Mouse (Mus musculus) layer of hippocampus, adult 2 months (tissue): ENCODE data around the gene Prkcg. TPM values are rescaled to one million over a fixed set of nuclear protein-coding genes. Genes with fewer than 3 reads are reported as not detected.

ENCODE experiments used
- DNase-seq, 2 experiments: peaks; one replicate each; pipeline ENCODE4 v3.0.0; 2022; ENCODE audit warnings: low spot score in 2 of 2
- H3K27ac ChIP-seq: fragments of 200-600 bp; 2 replicates; pipeline ENCODE4 v1.8.1; 2022
- H3K4me3 ChIP-seq: fragments of 200-600 bp; 2 replicates; pipeline ENCODE4 v1.8.1; 2022; ENCODE audit warnings: mild to moderate bottlenecking
- CTCF ChIP-seq: fragments of 200-600 bp; conservative IDR thresholded peaks from 2 replicates; pipeline ENCODE4 v1.8.1; 2022; ENCODE audit warnings: antibody characterized with exemption, mild to moderate bottlenecking, moderate library complexity
- total RNA-seq, 2 experiments: library from RNA; stranded (reverse); gene quantifications; 2 replicates each; pipeline ENCODE4 v1.2.3; 2021

Gene Prkcg
- total RNA-seq, 2 experiments from 2014 or later, result 518 to 547 TPM

DNA sequence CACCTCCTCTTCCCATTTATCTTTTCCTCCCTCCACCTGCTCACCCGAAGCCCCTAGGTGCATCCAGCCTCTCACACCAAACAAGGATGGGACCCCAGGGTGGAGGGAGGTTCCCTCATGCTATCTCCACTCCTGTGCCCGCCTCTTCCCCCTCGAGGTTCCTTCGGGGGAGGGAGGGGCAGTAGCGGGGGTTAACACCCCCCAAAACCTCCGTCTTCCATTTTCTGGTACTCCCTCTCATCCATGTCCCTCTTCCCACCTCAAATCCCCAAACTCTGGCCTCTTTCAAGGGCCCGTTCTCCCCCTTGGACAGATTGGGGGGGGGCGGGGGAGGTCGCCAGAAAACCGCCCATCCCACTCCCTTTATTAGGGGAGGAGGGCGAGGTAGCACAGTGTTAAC, 78.6 kb downstream of the Prkcg start:
- H3K4me3 ChIP-seq, result no peak overlapping the region
- H3K27ac ChIP-seq, result peak overlapping the region; percentile 80
- no peak for DNase-seq
- no peak for TF ChIP-seq CTCF

DNA sequence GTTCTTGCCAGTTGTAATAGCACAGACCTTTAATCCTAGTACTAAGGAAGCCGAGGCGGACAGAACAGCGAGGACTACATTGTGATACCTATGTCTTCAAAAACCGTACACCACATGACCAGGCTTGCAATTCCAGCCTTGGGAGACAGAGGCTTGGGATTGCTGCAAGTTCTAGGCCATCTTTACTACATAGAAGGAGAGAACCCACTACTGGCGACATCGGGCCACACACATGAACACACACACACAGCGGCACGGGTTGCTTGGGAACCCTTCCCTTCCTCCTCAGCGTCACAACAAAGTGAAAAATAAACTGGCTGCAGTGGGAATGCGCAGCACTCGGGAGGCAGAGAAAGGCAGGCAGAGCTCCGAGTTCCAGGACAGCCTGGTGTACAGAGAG, 79.3 kb downstream of the Prkcg start:
- TF ChIP-seq CTCF, result peak; percentile 32; the same call in 1 of the 2 replicates
- Histone ChIP-seq H3K4me3 (no peak overlapping the region), H3K27ac (peak overlapping the region; percentile 50)
- no peak for DNase-seq

DNA sequence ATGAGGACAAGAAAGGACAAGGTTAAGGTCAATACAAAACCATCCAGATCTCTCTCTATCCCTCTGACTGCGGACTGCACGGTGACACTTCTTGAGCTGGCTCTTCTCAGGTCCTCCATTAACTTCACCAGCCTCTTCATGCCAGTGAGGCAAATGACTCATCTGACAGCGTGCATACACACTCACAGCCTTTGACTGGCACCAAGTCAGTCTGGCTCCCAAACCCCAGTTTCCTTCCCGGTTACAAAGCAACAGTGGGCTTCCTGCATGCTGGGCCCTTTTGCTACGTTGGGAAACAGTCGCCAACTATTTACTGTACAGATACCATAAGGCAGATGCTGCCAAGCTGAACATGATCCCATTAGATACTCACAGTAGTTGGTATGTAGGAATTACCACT, 80.2 kb downstream of the Prkcg start:
- H3K4me3 ChIP-seq, result no peak overlapping the region
- no peak for DNase-seq
- H3K27ac ChIP-seq, result peak overlapping the region; percentile 50
- TF ChIP-seq CTCF, result no peak

DNA sequence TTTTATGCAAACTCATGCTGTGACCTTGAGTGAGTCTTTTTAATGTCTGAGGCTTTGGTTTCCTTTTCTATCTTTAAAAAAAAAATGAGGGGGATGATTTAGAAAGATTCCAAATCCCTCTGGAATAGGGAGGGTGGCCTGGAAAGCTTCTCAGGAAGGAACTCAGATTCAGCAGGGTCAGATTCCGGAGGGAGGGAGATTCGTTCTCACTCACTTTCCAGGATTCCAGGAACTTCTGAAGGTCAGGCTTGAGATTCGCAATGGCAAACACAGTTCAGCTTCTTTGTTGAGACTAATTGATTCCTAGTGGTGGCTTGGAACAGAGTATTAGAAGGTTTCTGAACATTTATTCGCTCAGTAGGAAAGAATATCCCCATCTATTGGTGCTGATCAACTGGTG, 81.4 kb downstream of the Prkcg start:
- Histone ChIP-seq H3K4me3 (no peak overlapping the region), H3K27ac (peak overlapping the region; percentile 50; the same call in 1 of the 2 replicates)
- no peak for DNase-seq
- TF ChIP-seq CTCF, result no peak; the same call in 1 of the 2 replicates

DNA sequence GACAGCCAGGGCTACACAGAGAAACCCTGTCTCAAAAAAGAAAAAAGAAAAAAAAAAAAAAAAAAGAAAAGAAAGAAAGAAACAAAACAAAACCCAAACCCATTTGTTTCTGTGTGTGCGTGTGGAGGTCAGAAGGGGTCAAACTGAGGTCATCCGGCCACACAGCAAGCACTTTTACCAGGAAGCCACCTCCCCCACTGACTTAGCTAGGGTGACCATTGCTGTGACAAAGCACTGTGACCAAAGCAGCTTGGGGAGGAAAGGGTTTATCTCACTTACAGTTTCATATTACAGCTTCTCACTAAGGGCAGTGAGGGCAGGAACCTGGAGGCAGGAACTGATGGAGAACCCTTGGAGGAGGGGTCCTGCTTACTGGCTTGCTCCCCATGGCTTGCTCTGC, 83.4 kb downstream of the Prkcg start:
- no peak for TF ChIP-seq CTCF
- Histone ChIP-seq H3K27ac (no peak overlapping the region), H3K4me3 (no peak overlapping the region)
- no peak for DNase-seq

DNA sequence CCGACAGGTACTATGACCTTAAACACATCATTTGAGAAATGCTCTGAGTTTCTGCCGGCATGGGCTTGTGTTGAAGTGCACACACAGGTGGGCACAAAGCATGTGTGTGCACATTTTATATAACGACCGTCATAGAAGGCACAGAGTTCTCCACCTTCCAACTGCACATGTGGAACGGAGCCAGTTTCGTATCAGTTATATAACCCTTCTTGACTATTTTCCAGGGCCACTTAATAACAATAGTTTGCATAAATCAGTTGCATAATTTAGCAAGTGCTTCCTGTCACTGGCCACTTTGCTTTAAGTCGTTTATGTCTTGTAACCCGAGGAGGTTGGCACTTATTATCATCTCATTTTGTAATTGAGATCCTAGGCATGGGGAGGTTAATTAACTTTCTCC, 84.8 kb downstream of the Prkcg start:
- no peak overlapping the region for H3K4me3 ChIP-seq
- no peak for DNase-seq
- peak overlapping the region; percentile 69 for H3K27ac ChIP-seq
- TF ChIP-seq CTCF, result no peak

DNA sequence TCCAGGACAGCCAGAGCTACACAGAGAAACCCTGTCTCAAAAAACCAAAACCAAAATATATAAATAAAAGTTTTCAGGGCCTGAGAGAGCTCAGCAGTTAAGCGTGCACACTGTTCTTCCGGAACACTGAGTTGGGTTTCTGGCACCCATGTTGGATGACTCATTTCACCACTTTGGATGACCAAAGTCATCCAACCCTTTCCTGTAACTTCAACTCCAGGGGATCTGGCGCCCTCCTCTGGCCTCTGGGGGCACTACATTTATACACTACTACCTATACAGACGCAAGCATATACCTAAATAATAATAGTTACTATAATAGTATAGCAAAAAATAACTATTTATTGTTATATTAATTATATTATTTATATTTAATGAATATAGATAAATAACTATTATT, 87.9 kb downstream of the Prkcg start:
- peak; percentile 83 for TF ChIP-seq CTCF
- H3K27ac ChIP-seq, result no peak overlapping the region
- DNase-seq, result peak in 1 of 2 experiments; percentile 64
- H3K4me3 ChIP-seq, result no peak overlapping the region

Other genes with a start within 250 kb of the Prkcg start
- not detected for gene AU018091, start 120.0 kb upstream of the Prkcg start, total RNA-seq
- not detected for gene Nlrp12, start 39.4 kb upstream of the Prkcg start, total RNA-seq
- 10 to 100 TPM; 52.5 to 60.1 TPM for gene Myadm, start 99 bp upstream of the Prkcg start, total RNA-seq
- 100 to 1,000 TPM; 128 to 138 TPM for gene Cacng7, start 43.8 kb downstream of the Prkcg start, total RNA-seq
- 100 to 1,000 TPM; 411 to 415 TPM for gene Cacng8, start 101.5 kb downstream of the Prkcg start, total RNA-seq
- gene Cacng6, start 135.0 kb downstream of the Prkcg start, total RNA-seq, result 1 to 10 TPM; 1.9 to 2.2 TPM
- not detected for gene Tarm1, start 213.4 kb downstream of the Prkcg start, total RNA-seq